Mouse (Mus musculus): ENCODE measurements around the gene Pecam1. TPM values are rescaled to one million over a fixed set of nuclear protein-coding genes. Genes with fewer than 3 reads are reported as not detected.
A peak's percentile ranks its signal among the peaks of the same experiment; 100 is the strongest.

Pecam1 gene
- polyA plus RNA-seq, 1 experiment from 2014 or later = 20.6 TPM

DNA sequence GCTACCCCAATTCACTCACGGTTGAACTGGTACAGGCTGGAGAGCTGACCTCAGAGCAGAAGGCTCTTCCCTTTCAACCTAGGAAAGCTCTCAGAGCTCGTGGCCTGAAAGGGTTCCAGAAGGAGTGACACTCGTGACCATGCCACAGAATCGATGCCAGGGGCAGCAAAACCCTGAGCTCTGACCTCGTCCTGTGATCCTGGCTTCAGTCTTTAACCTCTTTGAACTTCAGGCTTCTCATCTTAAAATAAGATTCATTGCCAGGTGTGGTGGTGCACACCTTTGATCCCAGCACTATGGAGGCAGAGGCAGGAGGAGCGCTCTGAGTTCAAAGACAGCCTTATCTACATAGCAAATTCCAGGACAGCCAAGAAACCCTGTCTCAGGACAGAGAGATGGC lies 143.1 kb downstream of the Pecam1 start:
- whole genome bisulfite sequencing = 78% methylated on average over 6 of the region's 6 CpGs
- Histone ChIP-seq H3K36me3 (peaks cover 5% of the 10 kb centered on the region; the same call in 1 of the 2 replicates), H3K9ac (no peak overlapping the region), H3K4me1 (replicated peaks) (peaks cover 29% of the 10 kb centered on the region), H3K4me3 (no peak overlapping the region), H3K27ac (replicated peaks) (no peak overlapping the region), H3K4me2 (no peak overlapping the region), H3K9me3 (no peaks in the 10 kb centered on the region), H3K27me3 (no peaks in the 10 kb centered on the region; the same call in 1 of the 2 replicates)
- ATAC-seq (ENCODE audit: low read depth) = no peak

DNA sequence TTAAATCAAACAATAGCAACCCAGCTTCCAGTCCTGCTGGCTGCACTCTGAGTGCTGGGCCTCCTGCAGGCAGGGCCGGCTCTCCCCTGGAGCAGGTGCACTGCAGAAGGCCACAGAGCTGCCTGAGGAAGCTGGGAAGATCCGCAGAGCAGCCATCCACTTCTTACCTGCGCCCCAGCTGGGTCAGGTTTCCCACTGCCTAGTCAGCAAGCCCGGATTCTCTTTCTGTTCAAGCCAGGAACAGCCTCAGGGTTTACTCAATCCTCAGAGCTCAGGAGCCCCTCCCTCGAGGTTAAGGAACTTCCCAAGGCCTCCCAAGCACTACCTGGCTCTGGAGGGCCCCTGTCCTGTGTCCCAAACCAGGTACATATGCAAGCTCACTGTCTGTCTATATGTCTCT lies 144.4 kb downstream of the Pecam1 start:
- WGBS = 62% methylated on average over 5 of the region's 5 CpGs
- H3K27ac ChIP-seq (replicated peaks) = 0 out of 2 replicates have a peak overlapping the region, but pooled peaks have one; percentile 42
- no peak overlapping the region for H3K4me3 ChIP-seq
- H3K36me3 ChIP-seq = peaks cover 5% of the 10 kb centered on the region; the same call in 1 of the 2 replicates
- H3K4me1 ChIP-seq (replicated peaks) = peaks cover 17% of the 10 kb centered on the region
- H3K27me3 ChIP-seq = no peaks in the 10 kb centered on the region; the same call in 1 of the 2 replicates
- H3K9me3 ChIP-seq = no peaks in the 10 kb centered on the region
- ATAC-seq (ENCODE audit: low read depth) = no peak
- no peak overlapping the region for H3K4me2 ChIP-seq
- 0 out of 2 replicates have a peak overlapping the region, but pooled peaks have one; percentile 19 for H3K9ac ChIP-seq

Small RNAs within 50 kb of the gene (microRNA-seq; reads per million reads assigned to microRNA genes)
- not detected for gene Gm25994
- gene Mir3064 = 8.3 reads per million, percentile 25 among the genes with 10 or more reads in this experiment

Other genes starting within 250 kb of the Pecam1 start
- gene Tex2, start 137.2 kb downstream of the Pecam1 start, polyA plus RNA-seq (2015; fragmentation: Nextera tagmentation; extraction: Ambion mirVana) = 24.0 and 27.3 TPM in 2 replicates
- gene Milr1, start 598 bp upstream of the Pecam1 start, polyA plus RNA-seq (2015; fragmentation: Nextera tagmentation; extraction: Ambion mirVana) = 1.3 and 1.5 TPM in 2 replicates
- 7.7 and 9.9 TPM in 2 replicates for gene Polg2, start 28.9 kb upstream of the Pecam1 start, polyA plus RNA-seq (2015; fragmentation: Nextera tagmentation; extraction: Ambion mirVana)
- 386 and 441 TPM in 2 replicates for gene Ddx5, start 38.6 kb upstream of the Pecam1 start, polyA plus RNA-seq (2015; fragmentation: Nextera tagmentation; extraction: Ambion mirVana)
- gene Cep95, start 38.6 kb upstream of the Pecam1 start, polyA plus RNA-seq (2015; fragmentation: Nextera tagmentation; extraction: Ambion mirVana) = 18.4 and 19.9 TPM in 2 replicates
- gene Smurf2, start 170.1 kb upstream of the Pecam1 start, polyA plus RNA-seq (2015; fragmentation: Nextera tagmentation; extraction: Ambion mirVana) = 14.1 and 15.1 TPM in 2 replicates
- 165 and 181 TPM in 2 replicates for gene Kpna2, start 248.9 kb upstream of the Pecam1 start, polyA plus RNA-seq (2015; fragmentation: Nextera tagmentation; extraction: Ambion mirVana)

All from neural tube, embryonic 13.5 days (tissue).